Mouse (Mus musculus): ENCODE measurements around the gene Crb1. TPM values are rescaled to one million over a fixed set of nuclear protein-coding genes. Genes with fewer than 3 reads are reported as not detected.

Crb1 gene
- 0.30 TPM for polyA plus RNA-seq (2015; fragmentation: Illumina TruSeq; extraction: RNeasy Lipid Tissue Mini Kit (QIAGEN cat#74804); ENCODE audit: insufficient read depth, low read depth, low replicate concordance)

GRCm38 (mm10) chr1:139376638-139377286, at the start of gene Crb1:
Crb1 (minus strand) TSS chr1:139377100.

GRCm38 (mm10) chr1:139421875-139422791, 45.2 kb upstream of the Crb1 start, which contains the start of gene Zbtb41:
Zbtb41 (plus strand) TSS chr1:139422288.

Other genes with a start within 250 kb of the Crb1 start
- gene Zbtb41, start 45.2 kb upstream of the Crb1 start, polyA plus RNA-seq (2015; fragmentation: Illumina TruSeq; extraction: RNeasy Lipid Tissue Mini Kit (QIAGEN cat#74804); ENCODE audit: insufficient read depth, low read depth, low replicate concordance), result 2.3 TPM
- gene Aspm, start 77.7 kb upstream of the Crb1 start, polyA plus RNA-seq (2015; fragmentation: Illumina TruSeq; extraction: RNeasy Lipid Tissue Mini Kit (QIAGEN cat#74804); ENCODE audit: insufficient read depth, low read depth, low replicate concordance), result not detected
- gene F13b, start 124.6 kb upstream of the Crb1 start, polyA plus RNA-seq (2015; fragmentation: Illumina TruSeq; extraction: RNeasy Lipid Tissue Mini Kit (QIAGEN cat#74804); ENCODE audit: insufficient read depth, low read depth, low replicate concordance), result not detected
- gene Cfhr1, start 183.2 kb upstream of the Crb1 start, polyA plus RNA-seq (2015; fragmentation: Illumina TruSeq; extraction: RNeasy Lipid Tissue Mini Kit (QIAGEN cat#74804); ENCODE audit: insufficient read depth, low read depth, low replicate concordance), result not detected